Mouse (Mus musculus) intestine, embryonic 15.5 days (tissue): ENCODE measurements around the gene Nob1. TPM values are rescaled to one million over a fixed set of nuclear protein-coding genes. Genes with fewer than 3 reads are reported as not detected.

ENCODE experiments used
- ATAC-seq: fragments of 200-750 bp; cut with Nextera tagmentation; 2 replicates; pipeline ENCODE4 v1.8.0; 2017; ENCODE audit warnings: moderate TSS enrichment, moderate library complexity
- H3K27ac ChIP-seq: fragments of 300-500 bp; sonication (generic); 2 replicates; pipeline ENCODE4 v1.5.1; 2015; ENCODE audit warnings: mild to moderate bottlenecking, inconsistent platforms
- H3K27me3 ChIP-seq: fragments of 300-500 bp; sonication (generic); replicated peaks from 2 replicates; pipeline ENCODE4 v1.6.1; 2015; ENCODE audit warnings: inconsistent platforms
- H3K36me3 ChIP-seq: fragments of 300-500 bp; sonication (generic); 2 replicates; pipeline ENCODE4 v1.6.1; 2015; ENCODE audit warnings: inconsistent platforms
- H3K4me1 ChIP-seq: fragments of 300-500 bp; sonication (generic); replicated peaks from 2 replicates; pipeline ENCODE4 v1.6.1; 2015; ENCODE audit warnings: inconsistent platforms
- H3K4me2 ChIP-seq: fragments of 300-500 bp; sonication (generic); replicated peaks from 2 replicates; pipeline ENCODE4 v1.6.1; 2015; ENCODE audit warnings: mild to moderate bottlenecking, inconsistent platforms
- H3K4me3 ChIP-seq: fragments of 300-500 bp; sonication (generic); replicated peaks from 2 replicates; pipeline ENCODE4 v1.5.1; 2015; ENCODE audit warnings: inconsistent platforms
- H3K9ac ChIP-seq: fragments of 300-500 bp; sonication (generic); 2 replicates; pipeline ENCODE4 v1.6.1; 2015; ENCODE audit warnings: inconsistent platforms
- H3K9me3 ChIP-seq: fragments of 300-500 bp; sonication (generic); 2 replicates; pipeline ENCODE4 v1.6.1; 2016; ENCODE audit warnings: inconsistent platforms
- WGBS: fragments of 180-500 bp; shearing (Covaris S2); methylation state at CpG from one replicate; pipeline ENCODE4 v1.1.7; 2015; 5-methylcytosine and 5-hydroxymethylcytosine counted together
- polyA plus RNA-seq: library from polyadenylated mRNA; unstranded; fragments of >200 nt; fragmentation: Nextera tagmentation; extraction: Ambion mirVana; gene quantifications from 2 replicates; pipeline ENCODE4 v1.2.1, GENCODE M21; 2015

Nob1 gene
- polyA plus RNA-seq, 1 experiment from 2014 or later = 74.4 TPM

DNA sequence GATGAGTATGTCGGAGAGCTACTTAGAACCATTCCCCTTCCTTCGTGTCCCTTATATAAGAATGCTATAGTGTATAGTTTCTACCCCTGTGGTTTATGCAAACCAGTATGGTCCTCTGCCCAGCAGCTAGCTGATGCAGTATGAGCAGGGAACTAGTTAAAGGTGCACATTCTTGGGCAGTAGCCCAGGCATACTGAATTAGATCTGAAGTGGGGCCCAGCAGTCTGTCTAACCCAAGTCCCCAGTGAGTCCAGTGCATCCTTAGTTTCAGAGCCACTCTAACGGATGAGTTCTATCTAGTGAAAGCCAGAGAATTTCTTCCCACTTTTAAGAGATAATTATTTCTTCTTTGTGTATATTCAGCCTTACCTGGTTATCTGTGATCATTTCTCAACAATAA is 47.5 kb downstream of the Nob1 start:
- no peak overlapping the region for H3K27ac ChIP-seq
- no peak overlapping the region for H3K9ac ChIP-seq
- 86% methylated on average over 3 of the region's 3 CpGs for WGBS
- H3K27me3 ChIP-seq = no peaks in the 10 kb centered on the region
- no peak overlapping the region for H3K4me3 ChIP-seq
- no peaks in the 10 kb centered on the region for H3K9me3 ChIP-seq
- no peak overlapping the region for H3K4me2 ChIP-seq
- no peaks in the 10 kb centered on the region for H3K4me1 ChIP-seq
- peaks cover 10% of the 10 kb centered on the region for H3K36me3 ChIP-seq
- no peak for ATAC-seq

DNA sequence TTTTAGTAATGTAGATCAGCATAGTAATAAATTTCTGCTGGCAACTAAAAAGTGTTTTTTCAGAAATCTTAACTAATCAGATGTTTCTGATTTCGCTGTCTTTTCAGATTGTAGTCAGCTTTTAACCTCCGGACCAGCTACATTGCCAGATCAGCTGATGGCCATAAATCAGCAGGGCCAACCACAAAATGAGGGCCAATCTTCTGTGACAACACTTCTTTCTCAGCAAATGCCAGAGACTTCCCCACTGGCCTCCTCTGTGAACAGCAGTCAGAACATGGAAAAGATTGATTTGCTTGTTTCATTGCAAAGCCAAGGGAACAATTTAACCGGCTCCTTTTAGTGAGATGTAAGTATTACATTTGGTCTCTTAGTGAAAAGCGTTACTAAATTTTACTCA is 54.5 kb downstream of the Nob1 start:
- H3K9ac ChIP-seq = no peak overlapping the region
- H3K27me3 ChIP-seq = no peaks in the 10 kb centered on the region
- WGBS = 82% methylated on average over 4 of the region's 4 CpGs
- H3K4me3 ChIP-seq = no peak overlapping the region
- ATAC-seq = no peak
- no peak overlapping the region for H3K4me2 ChIP-seq
- no peaks in the 10 kb centered on the region for H3K4me1 ChIP-seq
- peaks cover 22% of the 10 kb centered on the region for H3K36me3 ChIP-seq
- H3K27ac ChIP-seq = no peak overlapping the region
- no peaks in the 10 kb centered on the region for H3K9me3 ChIP-seq

Other genes starting within 250 kb of the Nob1 start
- gene Nfat5, start 131.6 kb downstream of the Nob1 start, polyA plus RNA-seq = 8.6 and 9.0 TPM in 2 replicates
- 14.4 and 18.2 TPM in 2 replicates for gene Nqo1, start 21.8 kb downstream of the Nob1 start, polyA plus RNA-seq
- 37.0 and 39.2 TPM in 2 replicates for gene Wwp2, start 11.3 kb upstream of the Nob1 start, polyA plus RNA-seq
- 243 and 246 TPM in 2 replicates for gene Psmd7, start 163.4 kb upstream of the Nob1 start, polyA plus RNA-seq